Mouse (Mus musculus) left cerebral cortex, postnatal 25 days (tissue): Measurements from ENCODE around the gene Ren1. TPM values are rescaled to one million over a fixed set of nuclear protein-coding genes. Genes with fewer than 3 reads are reported as not detected.
A peak's percentile ranks its signal among the peaks of the same experiment; 100 is the strongest.

ENCODE experiments used
- DNase-seq, 2 experiments: peaks; one replicate each; pipeline ENCODE4 v3.0.0; 2022; ENCODE audit warnings: low spot score in 2 of 2, mixed read lengths in 1 of 2
- intact Hi-C: fragments of 180-260 bp; cut with DNase I; formaldehyde crosslinking; loops from one replicate; pipeline ENCODE4 v1.15.1; 2025
- total RNA-seq, 2 experiments: library from RNA; stranded (reverse); gene quantifications; 2 replicates each; pipeline ENCODE4 v1.2.3; 2021

Ren1 gene
- total RNA-seq, 2 experiments from 2014 or later = not detected

- intact Hi-C loops = no loop called here
- DNase-seq = no peak
These were observed 46.4 kb downstream of the Ren1 start for GRCm38 (mm10) chr1:133396693-133397092.

GRCm38 (mm10) chr1:133397094-133397482 is 46.8 kb downstream of the Ren1 start:
- intact Hi-C loops = no loop called here
- DNase-seq = no peak

- DNase-seq = peak in 1 of 2 experiments; percentile 22
- intact Hi-C loops = no loop called here
These were observed 47.4 kb downstream of the Ren1 start for GRCm38 (mm10) chr1:133397483-133398237.

GRCm38 (mm10) chr1:133400014-133400725 is 49.9 kb downstream of the Ren1 start:
- intact Hi-C loops = no loop called here
- no peak for DNase-seq

- intact Hi-C loops = no loop called here
- no peak for DNase-seq
These were observed 53.7 kb downstream of the Ren1 start for GRCm38 (mm10) chr1:133404005-133404404.

- no peak for DNase-seq
These were observed 56.3 kb downstream of the Ren1 start for GRCm38 (mm10) chr1:133406614-133407013.

GRCm38 (mm10) chr1:133407436-133407835 is 57.1 kb downstream of the Ren1 start:
- DNase-seq = no peak
- intact Hi-C loops = no loop called here

More at GRCm38 (mm10) chr1:133406614-133407013, 56.3 kb downstream of the Ren1 start:
- intact Hi-C loops = no loop called here

GRCm38 (mm10) chr1:133408321-133408720 is 58.0 kb downstream of the Ren1 start:
- no peak for DNase-seq
- intact Hi-C loops = no loop called here

GRCm38 (mm10) chr1:133408880-133409516 is 58.7 kb downstream of the Ren1 start:
- no peak for DNase-seq
- intact Hi-C loops = no loop called here

GRCm38 (mm10) chr1:133409786-133410185 is 59.5 kb downstream of the Ren1 start:
- no peak for DNase-seq
- intact Hi-C loops = no loop called here

Other genes with a start within 250 kb of the Ren1 start
- gene Ppp1r15b, start 219.4 kb upstream of the Ren1 start, total RNA-seq = 10 to 100 TPM; 43.4 to 45.7 TPM
- gene Plekha6, start 186.3 kb upstream of the Ren1 start, total RNA-seq = 10 to 100 TPM; 72.2 to 84.2 TPM
- gene Golt1a, start 40.7 kb upstream of the Ren1 start, total RNA-seq = 1 to 10 TPM; 1.0 to 1.3 TPM
- 1 to 10 TPM in 1 of 2 experiments, not detected in 1; 1.8 TPM for gene Kiss1, start 28.6 kb upstream of the Ren1 start, total RNA-seq
- gene Etnk2, start 13.1 kb downstream of the Ren1 start, total RNA-seq = 1 to 10 TPM; 8.0 to 8.1 TPM
- 10 to 100 TPM in 1 of 2 experiments, 1 to 10 TPM in 1; 7.6 to 11.0 TPM for gene Sox13, start 73.9 kb downstream of the Ren1 start, total RNA-seq